Mouse (Mus musculus) testis, adult 10 weeks (tissue): ENCODE measurements around the gene Gm21293. TPM values are rescaled to one million over a fixed set of nuclear protein-coding genes. Genes with fewer than 3 reads are reported as not detected.

ENCODE experiments used
- polyA plus RNA-seq: library from polyadenylated mRNA; stranded (reverse); fragments of 350-450 nt; fragmentation: Illumina TruSeq; extraction: RNeasy Lipid Tissue Mini Kit (QIAGEN cat#74804); gene quantifications from one replicate; pipeline ENCODE4 v1.2.3, GENCODE M21; 2014; ENCODE audit warnings: low read depth, low replicate concordance

Gm21293 gene
- not detected for polyA plus RNA-seq

GRCm38 (mm10) chr10:104142687-104143086 is at the start of gene Gm21293:
TSS of gene Gm21293 (plus strand) at chr10:104142987.

GRCm38 (mm10) chr10:104151197-104151596 is 8.4 kb downstream of the Gm21293 start, which contains the start of gene Gm6763:
TSS of gene Gm6763 (plus strand) at chr10:104151497.

GRCm38 (mm10) chr10:104159706-104160105 is 16.9 kb downstream of the Gm21293 start, which contains the start of gene Gm8764:
TSS of gene Gm8764 (plus strand) at chr10:104160006.

GRCm38 (mm10) chr10:104168215-104168614 is 25.4 kb downstream of the Gm21293 start, which contains the start of gene Gm21304:
TSS of gene Gm21304 (plus strand) at chr10:104168515.

GRCm38 (mm10) chr10:104176724-104177123 is 33.9 kb downstream of the Gm21293 start, which contains the start of gene Gm21312:
TSS of gene Gm21312 (plus strand) at chr10:104177024.

GRCm38 (mm10) chr10:104185233-104185632 is 42.4 kb downstream of the Gm21293 start, which contains the start of gene Gm20765:
TSS of gene Gm20765 (plus strand) at chr10:104185533.

GRCm38 (mm10) chr10:104193742-104194141 is 51.0 kb downstream of the Gm21293 start, which contains the start of gene Gm4340:
TSS of gene Gm4340 (plus strand) at chr10:104194042.

Other genes with a start within 250 kb of the Gm21293 start
- gene Gm6763, start 8.5 kb downstream of the Gm21293 start, polyA plus RNA-seq: not detected
- gene Gm8764, start 17.0 kb downstream of the Gm21293 start, polyA plus RNA-seq: not detected
- gene Gm21304, start 25.5 kb downstream of the Gm21293 start, polyA plus RNA-seq: not detected
- not detected for gene Gm21312, start 34.0 kb downstream of the Gm21293 start, polyA plus RNA-seq
- not detected for gene Gm20765, start 42.5 kb downstream of the Gm21293 start, polyA plus RNA-seq
- gene Gm4340, start 51.1 kb downstream of the Gm21293 start, polyA plus RNA-seq: not detected